Mouse (Mus musculus) kidney, postnatal 0 days (tissue): ENCODE data around the gene Car2. TPM values are rescaled to one million over a fixed set of nuclear protein-coding genes. Genes with fewer than 3 reads are reported as not detected.

Source experiments
- ATAC-seq: fragments of 200-750 bp; cut with Nextera tagmentation; replicated peaks from 2 replicates; pipeline ENCODE4 v1.8.0; 2017; ENCODE audit warnings: low read depth, moderate number of reproducible peaks, moderate TSS enrichment, moderate library complexity; ENCODE audit not compliant: low FRiP score
- DNase-seq: peaks from one replicate; pipeline ENCODE4 v3.0.0-alpha.2; 2016; ENCODE audit warnings: low spot score
- H3K27ac ChIP-seq: fragments of 300-500 bp; sonication (generic); 2 replicates; pipeline ENCODE4 v1.5.1; 2014; ENCODE audit warnings: mild to moderate bottlenecking
- H3K27me3 ChIP-seq: fragments of 300-500 bp; sonication (generic); 2 replicates; pipeline ENCODE4 v1.6.1; 2014; ENCODE audit warnings: low read length, mixed read lengths; ENCODE audit not compliant: insufficient read depth
- H3K36me3 ChIP-seq: fragments of 300-500 bp; sonication (generic); 2 replicates; pipeline ENCODE4 v1.6.1; 2014; ENCODE audit warnings: low read length, mixed read lengths; ENCODE audit not compliant: insufficient read depth
- H3K4me1 ChIP-seq: fragments of 300-500 bp; sonication (generic); replicated peaks from 2 replicates; pipeline ENCODE4 v1.6.1; 2014; ENCODE audit warnings: antibody characterized with exemption, low read length, mixed read lengths; ENCODE audit not compliant: insufficient read depth
- H3K4me2 ChIP-seq: fragments of 300-500 bp; sonication (generic); 2 replicates; pipeline ENCODE4 v1.6.1; 2014; ENCODE audit warnings: mild to moderate bottlenecking, low read length, moderate library complexity, mixed read lengths
- H3K4me3 ChIP-seq: fragments of 300-500 bp; sonication (generic); replicated peaks from 2 replicates; pipeline ENCODE4 v1.5.1; 2014; ENCODE audit warnings: low read depth, low read length
- H3K9ac ChIP-seq: fragments of 300-500 bp; sonication (generic); 2 replicates; pipeline ENCODE4 v1.6.1; 2014; ENCODE audit warnings: low read depth, low read length
- H3K9me3 ChIP-seq: fragments of 300-500 bp; sonication (generic); replicated peaks from 2 replicates; pipeline ENCODE4 v1.6.1; 2016; ENCODE audit warnings: low read length, inconsistent platforms, mixed read lengths
- CTCF ChIP-seq: IDR thresholded peaks from 2 replicates; pipeline ENCODE4 v1.5.1; 2016; ENCODE audit warnings: antibody characterized with exemption, low read depth, mild to moderate bottlenecking, moderate library complexity
- WGBS: fragments of 180-500 bp; shearing (Covaris S2); extraction: QIAGEN DNeasy Blood & Tissue Kit; methylation state at CpG from one replicate; pipeline ENCODE4 v1.1.7; 2014; 5-methylcytosine and 5-hydroxymethylcytosine counted together
- polyA plus RNA-seq: library from polyadenylated mRNA; unstranded; fragments of >200 nt; fragmentation: Nextera tagmentation; extraction: Ambion mirVana; gene quantifications from 2 replicates; pipeline ENCODE4 v1.2.1, GENCODE M21; 2015

The Car2 gene
- polyA plus RNA-seq, 1 experiment from 2014 or later, result 206 TPM

DNA sequence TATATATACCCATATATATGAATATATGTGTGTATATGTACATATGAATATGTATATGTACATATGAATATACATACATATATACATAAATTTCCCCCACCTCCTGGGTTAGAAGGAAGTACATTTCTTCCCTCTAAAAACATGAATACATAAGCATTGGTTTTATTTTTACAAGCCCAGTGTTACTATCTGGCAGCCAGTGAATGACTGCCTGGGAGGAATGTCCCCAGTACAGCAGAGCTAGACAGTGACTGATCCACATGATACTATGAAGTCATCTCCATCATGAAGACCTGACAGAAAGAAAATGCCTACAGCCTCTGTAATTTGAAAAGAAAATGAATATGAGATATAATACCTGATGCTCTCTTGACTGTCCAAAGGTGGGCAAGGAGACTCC lies 1.2 kb upstream of the Car2 start:
- ATAC-seq (no peak), DNase-seq (no peak)
- no peak overlapping the region for H3K9ac ChIP-seq
- H3K36me3 ChIP-seq, result no peaks in the 10 kb centered on the region
- H3K4me1 ChIP-seq, result no peaks in the 10 kb centered on the region
- H3K9me3 ChIP-seq, result no peaks in the 10 kb centered on the region
- no peak for TF ChIP-seq CTCF
- H3K27me3 ChIP-seq, result no peaks in the 10 kb centered on the region
- no peak overlapping the region for H3K4me3 ChIP-seq
- no peak overlapping the region for H3K4me2 ChIP-seq
- H3K27ac ChIP-seq, result no peak overlapping the region

- Histone ChIP-seq H3K4me2 (peak overlapping the region; percentile 93), H3K27me3 (no peaks in the 10 kb centered on the region), H3K9ac (peak overlapping the region; percentile 76; the same call in 1 of the 2 replicates), H3K4me3 (peak overlapping the region; percentile 74), H3K4me1 (no peaks in the 10 kb centered on the region), H3K36me3 (no peaks in the 10 kb centered on the region), H3K9me3 (no peaks in the 10 kb centered on the region), H3K27ac (peak overlapping the region; percentile 74)
- ATAC-seq (no peak), DNase-seq (no peak)
- no peak for TF ChIP-seq CTCF
- 51% methylated on average over 11 of the region's 11 CpGs for WGBS
These were observed 1.1 kb downstream of the Car2 start for GRCm38 (mm10) chr3:14887134-14887666.

DNA sequence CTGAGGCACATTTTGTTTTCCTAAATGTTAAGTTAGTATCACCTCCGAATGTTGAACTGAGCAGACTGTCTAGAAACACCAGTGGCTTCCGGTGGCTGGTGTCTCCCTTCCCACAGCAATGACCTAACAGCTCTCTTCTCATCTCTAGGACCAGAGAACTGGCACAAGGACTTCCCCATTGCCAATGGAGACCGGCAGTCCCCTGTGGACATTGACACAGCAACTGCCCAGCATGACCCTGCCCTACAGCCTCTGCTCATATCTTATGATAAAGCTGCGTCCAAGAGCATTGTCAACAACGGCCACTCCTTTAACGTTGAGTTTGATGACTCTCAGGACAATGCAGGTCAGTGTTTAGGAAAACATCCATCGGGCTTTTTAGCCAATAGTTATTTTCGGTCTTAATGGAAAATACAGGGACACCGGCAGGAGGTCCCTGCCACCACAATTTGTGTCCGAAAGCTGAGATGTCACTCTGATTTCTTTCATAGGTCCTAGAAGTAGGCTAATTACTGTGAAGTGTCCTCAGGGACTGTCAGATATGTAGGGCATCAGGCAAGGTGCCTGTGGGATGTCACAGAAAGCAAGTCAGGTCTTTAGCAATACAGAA lies 1.7 kb downstream of the Car2 start:
- H3K27me3 ChIP-seq, result no peaks in the 10 kb centered on the region
- WGBS, result 83% methylated on average over 10 of the region's 10 CpGs
- ATAC-seq (no peak), DNase-seq (no peak)
- H3K9me3 ChIP-seq, result no peaks in the 10 kb centered on the region
- 0 out of 2 replicates have a peak overlapping the region, but pooled peaks have one; percentile 74 for H3K4me3 ChIP-seq
- H3K36me3 ChIP-seq, result no peaks in the 10 kb centered on the region
- TF ChIP-seq CTCF, result no peak
- no peak overlapping the region for H3K9ac ChIP-seq
- no peaks in the 10 kb centered on the region for H3K4me1 ChIP-seq
- H3K4me2 ChIP-seq, result peak overlapping the region; percentile 93
- no peak overlapping the region for H3K27ac ChIP-seq

DNA sequence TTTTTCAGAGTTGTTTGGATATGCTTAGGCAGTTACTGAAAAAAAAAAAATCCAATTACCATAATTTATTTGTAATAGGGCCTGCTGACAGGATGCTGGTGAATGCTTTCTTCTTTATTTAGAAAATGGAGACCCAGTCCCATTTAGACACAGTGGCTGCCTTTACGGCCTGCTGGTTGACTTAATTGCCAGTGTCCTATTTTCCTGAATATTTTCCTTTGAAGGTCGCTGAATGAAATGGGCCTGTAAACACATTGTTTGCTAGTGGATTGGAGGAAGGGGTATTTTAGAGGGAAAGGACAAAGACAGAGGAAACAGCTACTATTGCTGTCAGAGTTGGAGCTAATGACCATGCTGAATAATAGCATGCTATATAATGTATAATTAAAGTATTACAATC lies 2.5 kb downstream of the Car2 start:
- peak overlapping the region; percentile 8; the same call in 1 of the 2 replicates for H3K4me2 ChIP-seq
- H3K27ac ChIP-seq, result no peak overlapping the region
- H3K9ac ChIP-seq, result no peak overlapping the region
- ATAC-seq (no peak), DNase-seq (no peak)
- no peaks in the 10 kb centered on the region for H3K4me1 ChIP-seq
- no peak overlapping the region for H3K4me3 ChIP-seq
- no peak for TF ChIP-seq CTCF
- H3K9me3 ChIP-seq, result no peaks in the 10 kb centered on the region
- H3K36me3 ChIP-seq, result no peaks in the 10 kb centered on the region
- WGBS, result 60% methylated on average over 2 of the region's 2 CpGs
- no peaks in the 10 kb centered on the region for H3K27me3 ChIP-seq

GRCm38 (mm10) chr3:14889085-14889484 lies 3.0 kb downstream of the Car2 start:
- TF ChIP-seq CTCF, result no peak
- no peaks in the 10 kb centered on the region for H3K9me3 ChIP-seq
- WGBS, result 62% methylated on average over 2 of the region's 2 CpGs
- H3K4me2 ChIP-seq, result peak overlapping the region; percentile 34
- H3K4me3 ChIP-seq, result no peak overlapping the region
- H3K9ac ChIP-seq, result no peak overlapping the region
- H3K27me3 ChIP-seq, result no peaks in the 10 kb centered on the region
- ATAC-seq, result no peak
- H3K36me3 ChIP-seq, result no peaks in the 10 kb centered on the region
- no peaks in the 10 kb centered on the region for H3K4me1 ChIP-seq
- H3K27ac ChIP-seq, result 0 out of 2 replicates have a peak overlapping the region, but pooled peaks have one; percentile 44
- DNase-seq, result no peak

GRCm38 (mm10) chr3:14889716-14890409 lies 3.8 kb downstream of the Car2 start:
- no peak for TF ChIP-seq CTCF
- no peak for ATAC-seq
- H3K36me3 ChIP-seq, result no peaks in the 10 kb centered on the region
- no peaks in the 10 kb centered on the region for H3K4me1 ChIP-seq
- H3K9ac ChIP-seq, result no peak overlapping the region
- H3K9me3 ChIP-seq, result no peaks in the 10 kb centered on the region
- H3K27me3 ChIP-seq, result no peaks in the 10 kb centered on the region
- DNase-seq, result no peak
- H3K4me3 ChIP-seq, result no peak overlapping the region
- H3K4me2 ChIP-seq, result peak overlapping the region; percentile 34; the same call in 1 of the 2 replicates
- H3K27ac ChIP-seq, result 0 out of 2 replicates have a peak overlapping the region, but pooled peaks have one; percentile 44
- WGBS, result 65% methylated on average over 4 of the region's 4 CpGs
